Mouse (Mus musculus): Measurements from ENCODE around the gene Tmem40. TPM values are rescaled to one million over a fixed set of nuclear protein-coding genes. Genes with fewer than 3 reads are reported as not detected.

Gene Tmem40
- polyA plus RNA-seq, 1 experiment from 2014 or later = 1.6 TPM

GRCm38 (mm10) chr6:115760982-115761381 lies 1.2 kb downstream of the Tmem40 start:
- no peak overlapping the region for H3K9ac ChIP-seq
- no peak overlapping the region for H3K4me3 ChIP-seq
- H3K4me1 ChIP-seq (replicated peaks) = peaks cover 21% of the 10 kb centered on the region
- H3K27me3 ChIP-seq = no peaks in the 10 kb centered on the region
- H3K36me3 ChIP-seq = no peaks in the 10 kb centered on the region
- H3K4me2 ChIP-seq = no peak overlapping the region
- no peak for ATAC-seq (ENCODE audit: low FRiP score)
- H3K27ac ChIP-seq = no peak overlapping the region
- WGBS = 60% methylated on average over 4 of the region's 4 CpGs
- no peaks in the 10 kb centered on the region for H3K9me3 ChIP-seq

- no peak overlapping the region for H3K4me2 ChIP-seq
- H3K4me3 ChIP-seq = no peak overlapping the region
- ATAC-seq (ENCODE audit: low FRiP score) = no peak
- H3K4me1 ChIP-seq (replicated peaks) = peaks cover 21% of the 10 kb centered on the region
- WGBS = 93% methylated on average over 4 of the region's 4 CpGs
- no peaks in the 10 kb centered on the region for H3K36me3 ChIP-seq
- H3K27me3 ChIP-seq = no peaks in the 10 kb centered on the region
- H3K27ac ChIP-seq = no peak overlapping the region
- no peak overlapping the region for H3K9ac ChIP-seq
- no peaks in the 10 kb centered on the region for H3K9me3 ChIP-seq
Observed at GRCm38 (mm10) chr6:115760137-115760536, 2.1 kb downstream of the Tmem40 start.

GRCm38 (mm10) chr6:115759461-115759860 lies 2.7 kb downstream of the Tmem40 start:
- Histone ChIP-seq H3K4me1 (replicated peaks) (peaks cover 19% of the 10 kb centered on the region), H3K27ac (no peak overlapping the region), H3K4me3 (no peak overlapping the region), H3K27me3 (no peaks in the 10 kb centered on the region), H3K9ac (no peak overlapping the region), H3K9me3 (no peaks in the 10 kb centered on the region), H3K36me3 (no peaks in the 10 kb centered on the region), H3K4me2 (no peak overlapping the region)
- no peak for ATAC-seq (ENCODE audit: low FRiP score)
- WGBS = 70% methylated on average over 5 of the region's 5 CpGs

GRCm38 (mm10) chr6:115758981-115759435 lies 3.2 kb downstream of the Tmem40 start:
- no peak overlapping the region for H3K4me2 ChIP-seq
- H3K27ac ChIP-seq = no peak overlapping the region
- no peak overlapping the region for H3K4me3 ChIP-seq
- H3K27me3 ChIP-seq = no peaks in the 10 kb centered on the region
- 80% methylated on average over 9 of the region's 9 CpGs for WGBS
- peaks cover 15% of the 10 kb centered on the region for H3K4me1 ChIP-seq (replicated peaks)
- no peaks in the 10 kb centered on the region for H3K9me3 ChIP-seq
- no peak for ATAC-seq (ENCODE audit: low FRiP score)
- H3K9ac ChIP-seq = no peak overlapping the region
- H3K36me3 ChIP-seq = no peaks in the 10 kb centered on the region

- Histone ChIP-seq H3K4me3 (no peak overlapping the region), H3K9me3 (no peaks in the 10 kb centered on the region), H3K4me2 (no peak overlapping the region), H3K27me3 (no peaks in the 10 kb centered on the region), H3K4me1 (replicated peaks) (no peaks in the 10 kb centered on the region), H3K27ac (no peak overlapping the region), H3K9ac (no peak overlapping the region), H3K36me3 (no peaks in the 10 kb centered on the region)
- no peak for ATAC-seq (ENCODE audit: low FRiP score)
- 80% methylated on average over 7 of the region's 7 CpGs for WGBS
Observed at GRCm38 (mm10) chr6:115755536-115755935, 6.7 kb downstream of the Tmem40 start.

- Histone ChIP-seq H3K4me2 (no peak overlapping the region), H3K4me3 (no peak overlapping the region), H3K27me3 (no peaks in the 10 kb centered on the region), H3K27ac (no peak overlapping the region), H3K36me3 (no peaks in the 10 kb centered on the region), H3K9me3 (no peaks in the 10 kb centered on the region), H3K9ac (no peak overlapping the region), H3K4me1 (replicated peaks) (peaks cover 6% of the 10 kb centered on the region; the same call in 1 of the 2 replicates)
- 20% methylated on average over 1 of the region's 1 CpGs for WGBS
- ATAC-seq (ENCODE audit: low FRiP score) = no peak
Observed at GRCm38 (mm10) chr6:115746326-115746725, 15.9 kb downstream of the Tmem40 start.

- Histone ChIP-seq H3K36me3 (no peaks in the 10 kb centered on the region), H3K27me3 (no peaks in the 10 kb centered on the region), H3K9me3 (no peaks in the 10 kb centered on the region), H3K27ac (no peak overlapping the region), H3K9ac (no peak overlapping the region), H3K4me3 (no peak overlapping the region), H3K4me1 (replicated peaks) (peaks cover 6% of the 10 kb centered on the region; the same call in 1 of the 2 replicates), H3K4me2 (no peak overlapping the region)
- 5% methylated on average over 1 of the region's 1 CpGs for WGBS
- no peak for ATAC-seq (ENCODE audit: low FRiP score)
Observed at GRCm38 (mm10) chr6:115743569-115743968, 18.6 kb downstream of the Tmem40 start.

- H3K4me3 ChIP-seq = no peak overlapping the region
- H3K36me3 ChIP-seq = no peaks in the 10 kb centered on the region
- H3K27ac ChIP-seq = no peak overlapping the region
- no peaks in the 10 kb centered on the region for H3K27me3 ChIP-seq
- H3K4me2 ChIP-seq = no peak overlapping the region
- no peak overlapping the region for H3K9ac ChIP-seq
- no peak for ATAC-seq (ENCODE audit: low FRiP score)
- WGBS = 92% methylated on average over 5 of the region's 5 CpGs
- H3K9me3 ChIP-seq = no peaks in the 10 kb centered on the region
- no peaks in the 10 kb centered on the region for H3K4me1 ChIP-seq (replicated peaks)
Observed at GRCm38 (mm10) chr6:115739056-115739455, 23.2 kb downstream of the Tmem40 start.

- H3K36me3 ChIP-seq = no peaks in the 10 kb centered on the region
Observed at GRCm38 (mm10) chr6:115734909-115735308, 27.3 kb downstream of the Tmem40 start.

GRCm38 (mm10) chr6:115732341-115732928 lies 29.8 kb downstream of the Tmem40 start:
- Histone ChIP-seq H3K27ac (no peak overlapping the region), H3K36me3 (no peaks in the 10 kb centered on the region), H3K4me2 (no peak overlapping the region), H3K4me3 (no peak overlapping the region), H3K9ac (no peak overlapping the region), H3K27me3 (no peaks in the 10 kb centered on the region), H3K9me3 (no peaks in the 10 kb centered on the region), H3K4me1 (replicated peaks) (0 out of 2 replicates have a peak, but pooled peaks cover 2% of the 10 kb centered on the region)
- 78% methylated on average over 22 of the region's 22 CpGs for WGBS
- no peak for ATAC-seq (ENCODE audit: low FRiP score)

More at GRCm38 (mm10) chr6:115734909-115735308, 27.3 kb downstream of the Tmem40 start:
- Histone ChIP-seq H3K4me3 (no peak overlapping the region), H3K4me1 (replicated peaks) (0 out of 2 replicates have a peak, but pooled peaks cover 2% of the 10 kb centered on the region), H3K27me3 (no peaks in the 10 kb centered on the region), H3K9me3 (no peaks in the 10 kb centered on the region), H3K9ac (no peak overlapping the region), H3K4me2 (no peak overlapping the region), H3K27ac (no peak overlapping the region)
- 79% methylated on average over 4 of the region's 4 CpGs for WGBS
- no peak for ATAC-seq (ENCODE audit: low FRiP score)

- ATAC-seq (ENCODE audit: low FRiP score) = no peak
- Histone ChIP-seq H3K9me3 (peaks cover 3% of the 10 kb centered on the region; the same call in 1 of the 2 replicates), H3K27ac (no peak overlapping the region)
Observed at GRCm38 (mm10) chr6:115730560-115731342, 31.5 kb downstream of the Tmem40 start.

GRCm38 (mm10) chr6:115727570-115727969 lies 34.6 kb downstream of the Tmem40 start:
- 48% methylated on average over 2 of the region's 2 CpGs for WGBS

More at GRCm38 (mm10) chr6:115730560-115731342, 31.5 kb downstream of the Tmem40 start:
- H3K4me3 ChIP-seq = no peak overlapping the region
- H3K27me3 ChIP-seq = no peaks in the 10 kb centered on the region
- 0 out of 2 replicates have a peak, but pooled peaks cover 2% of the 10 kb centered on the region for H3K4me1 ChIP-seq (replicated peaks)
- no peak overlapping the region for H3K4me2 ChIP-seq
- no peaks in the 10 kb centered on the region for H3K36me3 ChIP-seq
- H3K9ac ChIP-seq = no peak overlapping the region
- 77% methylated on average over 20 of the region's 20 CpGs for WGBS

More at GRCm38 (mm10) chr6:115727570-115727969, 34.6 kb downstream of the Tmem40 start:
- H3K27ac ChIP-seq = no peak overlapping the region
- no peaks in the 10 kb centered on the region for H3K36me3 ChIP-seq
- 0 out of 2 replicates have a peak, but pooled peaks cover 1% of the 10 kb centered on the region for H3K4me1 ChIP-seq (replicated peaks)
- H3K4me2 ChIP-seq = no peak overlapping the region
- H3K4me3 ChIP-seq = no peak overlapping the region
- peaks cover 3% of the 10 kb centered on the region; the same call in 1 of the 2 replicates for H3K9me3 ChIP-seq
- H3K27me3 ChIP-seq = no peaks in the 10 kb centered on the region
- H3K9ac ChIP-seq = no peak overlapping the region
- ATAC-seq (ENCODE audit: low FRiP score) = no peak
